Comparison of ENCODE assay signal across 8 mouse cellular contexts in genomic region chr11:50744971-50745370, GRCm38 (mm10).
A peak's percentile ranks its signal among the peaks of the same experiment; 100 is the strongest.
DNase-seq lines count a peak whose midpoint lies in the region; ATAC-seq lines count a peak whose summit lies in the region.
"Had no signal": no experiment of that assay in that cellular context is flagged by ENCODE, and none has a peak within 500 bp of the region (broad histone marks: within the 10 kb centered on the region; RNA-seq: fewer than 3 reads in every experiment).

No protein-coding gene starts in this region.

- 0 out of 2 replicates have a peak, but pooled peaks cover 7% of the 10 kb centered on the region for H3K4me1 ChIP-seq in limb, embryonic 10.5 days
- H3K4me1 ChIP-seq in kidney, embryonic 15.5 days: 0 out of 2 replicates have a peak, but pooled peaks cover 6% of the 10 kb centered on the region
- H3K4me1 ChIP-seq: liver, embryonic 13.5 days had no signal

- no peaks in the 10 kb centered on the region for H3K27me3 ChIP-seq in limb, embryonic 10.5 days (ENCODE audit: low read depth, poor library complexity, severe bottlenecking)
- H3K27me3 ChIP-seq in kidney, embryonic 15.5 days: no peaks in the 10 kb centered on the region
- H3K27me3 ChIP-seq: liver, embryonic 13.5 days had no signal

- H3K9ac ChIP-seq in kidney, embryonic 15.5 days: no peak overlapping the region
- H3K9ac ChIP-seq: liver, embryonic 13.5 days had no signal

- no peak for ATAC-seq in erythroid progenitor cell, adult 5-6 weeks (replicated peaks; ENCODE audit: low FRiP score, poor library complexity, severe bottlenecking)
- no peak for ATAC-seq in kidney, embryonic 15.5 days (replicated peaks; ENCODE audit: low FRiP score)

- H3K4me2 ChIP-seq in kidney, embryonic 15.5 days: no peak overlapping the region
- H3K4me2 ChIP-seq: liver, embryonic 13.5 days had no signal

- no peaks in the 10 kb centered on the region for H3K9me3 ChIP-seq in limb, embryonic 10.5 days (replicated peaks)
- H3K9me3 ChIP-seq in kidney, embryonic 15.5 days (replicated peaks): no peaks in the 10 kb centered on the region
- H3K9me3 ChIP-seq: liver, embryonic 13.5 days had no signal

- 0 out of 2 replicates have a peak overlapping the region, but pooled peaks have one; percentile 4 for H3K27ac ChIP-seq in limb, embryonic 10.5 days
- H3K27ac ChIP-seq in kidney, embryonic 15.5 days: no peak overlapping the region
- H3K27ac ChIP-seq: liver, embryonic 13.5 days had no signal

- peak; percentile 81 for DNase-seq in Muller cell, postnatal 12 days (ENCODE audit: inconsistent ontology term)
- peak; percentile 87 for DNase-seq in NIH3T3 (ENCODE audit: low read depth)
- DNase-seq in heart, adult 8-10 months (ENCODE audit: low spot score): peak; percentile 73
- DNase-seq in limb, embryonic 10.5 days (ENCODE audit: low spot score): no peak
- no peak for DNase-seq in neural tube, embryonic 10.5 days (ENCODE audit: extremely low spot score, low spot score)
- DNase-seq: liver, embryonic 13.5 days had no signal

- 71% methylated on average over 6 of the region's 6 CpGs for WGBS in limb, embryonic 10.5 days
- 77% methylated on average over 6 of the region's 6 CpGs for WGBS in kidney, embryonic 15.5 days

- H3K4me3 ChIP-seq in limb, embryonic 10.5 days: no peak overlapping the region
- H3K4me3 ChIP-seq in kidney, embryonic 15.5 days (replicated peaks): no peak overlapping the region
- H3K4me3 ChIP-seq: liver, embryonic 13.5 days had no signal

- H3K36me3 ChIP-seq in limb, embryonic 10.5 days: no peaks in the 10 kb centered on the region
- H3K36me3 ChIP-seq in kidney, embryonic 15.5 days: no peaks in the 10 kb centered on the region
- H3K36me3 ChIP-seq: liver, embryonic 13.5 days had no signal

Comparison
In these comparisons a context has a peak if more than half of its experiments do, and no peak if none do; other contexts are left out.
1. DNase-seq: peak in Muller cell, postnatal 12 days (single experiment), NIH3T3 (single experiment) and heart, adult 8-10 months (single experiment); none in limb, embryonic 10.5 days (single experiment) and neural tube, embryonic 10.5 days (single experiment).